Comparison of ENCODE assay signal across 14 mouse cellular contexts in the genomic region with DNA sequence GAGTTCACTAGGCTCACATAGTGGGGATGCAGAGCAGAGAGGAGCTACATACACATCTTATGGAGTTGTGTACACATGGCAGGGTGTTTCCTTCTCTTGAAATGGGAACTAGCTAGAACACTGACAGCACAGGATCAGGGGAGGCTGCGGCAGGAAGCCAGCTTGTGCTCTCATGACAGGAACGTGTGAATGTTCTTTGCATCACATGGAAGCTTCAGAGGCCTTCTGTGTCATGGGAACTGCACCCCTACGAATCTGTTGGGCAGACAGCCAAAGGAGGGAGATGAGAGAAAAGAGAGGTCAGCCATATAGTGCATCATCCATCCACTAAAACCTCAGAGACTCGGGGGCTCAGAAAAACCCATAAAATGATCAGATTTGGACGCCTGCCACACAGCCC.
DNase-seq lines count a peak whose midpoint lies in the region; ATAC-seq lines count a peak whose summit lies in the region.
"Had no signal": no experiment of that assay in that cellular context is flagged by ENCODE, and none has a peak within 500 bp of the region (broad histone marks: within the 10 kb centered on the region; RNA-seq: fewer than 3 reads in every experiment).

No protein-coding gene starts in this region.

- H3K27ac ChIP-seq in kidney, embryonic 15.5 days: no peak overlapping the region
- H3K27ac ChIP-seq: hindbrain, postnatal 0 days; liver, embryonic 13.5 days had no signal

- H3K27me3 ChIP-seq in kidney, embryonic 15.5 days: no peaks in the 10 kb centered on the region
- H3K27me3 ChIP-seq: liver, embryonic 13.5 days had no signal

- DNase-seq in kidney, postnatal 10 days: peak; percentile 16
- DNase-seq in heart, adult 8-10 months (ENCODE audit: low spot score): peak; percentile 34
- DNase-seq in heart, postnatal 25 days (ENCODE audit: low spot score): peak; percentile 6
- DNase-seq in lung, postnatal 36 days: peak; percentile 54
- no peak for DNase-seq in cerebellum, adult 18-20 months
- DNase-seq: adrenal gland, postnatal 25 days; cerebellum, adult 11 months; kidney, adult 9 months; liver, embryonic 13.5 days had no signal

- H3K4me3 ChIP-seq in kidney, embryonic 15.5 days (replicated peaks): no peak overlapping the region
- H3K4me3 ChIP-seq: liver, embryonic 13.5 days had no signal

- H3K36me3 ChIP-seq in kidney, embryonic 15.5 days: no peaks in the 10 kb centered on the region
- H3K36me3 ChIP-seq: liver, embryonic 13.5 days had no signal

- H3K9ac ChIP-seq in kidney, embryonic 15.5 days: no peak overlapping the region
- H3K9ac ChIP-seq: liver, embryonic 13.5 days had no signal

- WGBS in kidney, embryonic 15.5 days: 54% methylated on average over 5 of the region's 5 CpGs

- intact Hi-C loops in heart, postnatal 25 days (cut with DNase I): no loop called here

- no peak for ATAC-seq in kidney, embryonic 15.5 days (replicated peaks; ENCODE audit: low FRiP score)
- ATAC-seq in granulocyte monocyte progenitor cell, adult 5-6 weeks (replicated peaks; ENCODE audit: poor library complexity, severe bottlenecking): no peak
- ATAC-seq: CD4-positive, CD25-positive, alpha-beta regulatory T cell, adult 4 months; forebrain, embryonic 14.5 days; hindbrain, postnatal 0 days had no signal

- H3K4me2 ChIP-seq in kidney, embryonic 15.5 days: no peak overlapping the region
- H3K4me2 ChIP-seq: liver, embryonic 13.5 days had no signal

- no peaks in the 10 kb centered on the region for H3K9me3 ChIP-seq in kidney, embryonic 15.5 days (replicated peaks)
- H3K9me3 ChIP-seq: liver, embryonic 13.5 days had no signal

- H3K4me1 ChIP-seq in kidney, embryonic 15.5 days: no peaks in the 10 kb centered on the region
- H3K4me1 ChIP-seq: liver, embryonic 13.5 days had no signal

Comparison
In these comparisons a context has a peak if more than half of its experiments do, and no peak if none do; other contexts are left out.
1. DNase-seq: peak in kidney, postnatal 10 days (single experiment), heart, adult 8-10 months (single experiment), heart, postnatal 25 days (single experiment) and lung, postnatal 36 days (single experiment); none in cerebellum, adult 18-20 months (0 of 2).